Mouse (Mus musculus) cerebellum, adult 9-10 months (tissue): ENCODE results near the gene Klhdc2.

Source experiments
- DNase-seq: peaks from one replicate; pipeline ENCODE4 v3.0.0; 2022

Gene Klhdc2

GRCm38 (mm10) chr12:69302171-69302570 is 5.7 kb downstream of the Klhdc2 start:
- DNase-seq = no peak

GRCm38 (mm10) chr12:69304051-69304450 is 7.6 kb downstream of the Klhdc2 start:
- no peak for DNase-seq

GRCm38 (mm10) chr12:69306333-69306732 is 9.9 kb downstream of the Klhdc2 start:
- DNase-seq = no peak

- no peak for DNase-seq
These were observed 13.2 kb downstream of the Klhdc2 start for GRCm38 (mm10) chr12:69309659-69310058.

- DNase-seq = no peak
These were observed 21.9 kb downstream of the Klhdc2 start for GRCm38 (mm10) chr12:69318431-69318830.

GRCm38 (mm10) chr12:69331187-69331586 is 34.7 kb downstream of the Klhdc2 start:
- DNase-seq = no peak

- no peak for DNase-seq
These were observed 35.7 kb downstream of the Klhdc2 start for GRCm38 (mm10) chr12:69332147-69332546.

GRCm38 (mm10) chr12:69333547-69333946 is 37.1 kb downstream of the Klhdc2 start:
- no peak for DNase-seq

GRCm38 (mm10) chr12:69349928-69350327 is 53.4 kb downstream of the Klhdc2 start:
- DNase-seq = no peak

- no peak for DNase-seq
These were observed 55.2 kb downstream of the Klhdc2 start for GRCm38 (mm10) chr12:69351685-69352084.

GRCm38 (mm10) chr12:69356546-69357299 is 60.2 kb downstream of the Klhdc2 start, which contains the start of gene Nemf:
TSS of gene Nemf (minus strand) at chr12:69357165.
- DNase-seq = peak; percentile 91

GRCm38 (mm10) chr12:69357300-69357646 is 60.8 kb downstream of the Klhdc2 start:
- no peak for DNase-seq
